Mouse (Mus musculus): ENCODE measurements around the gene Gm10300.

- peak; percentile 72; the same call in 1 of the 2 replicates for TF ChIP-seq EP300 (IDR thresholded peaks at IDR 0.05; ENCODE audit: insufficient read depth, low read depth, low read length)
- TF ChIP-seq CTCF (IDR thresholded peaks at IDR 0.05), result peak; percentile 94
- no peak for TF ChIP-seq POLR2A (IDR thresholded peaks at IDR 0.05; ENCODE audit: insufficient read depth, low read depth, low read length)
Measured at GRCm38 (mm10) chr4:132088921-132089320, 14.4 kb downstream of the Gm10300 start.

All from heart, adult 2 months (tissue).